In the genomic region with DNA sequence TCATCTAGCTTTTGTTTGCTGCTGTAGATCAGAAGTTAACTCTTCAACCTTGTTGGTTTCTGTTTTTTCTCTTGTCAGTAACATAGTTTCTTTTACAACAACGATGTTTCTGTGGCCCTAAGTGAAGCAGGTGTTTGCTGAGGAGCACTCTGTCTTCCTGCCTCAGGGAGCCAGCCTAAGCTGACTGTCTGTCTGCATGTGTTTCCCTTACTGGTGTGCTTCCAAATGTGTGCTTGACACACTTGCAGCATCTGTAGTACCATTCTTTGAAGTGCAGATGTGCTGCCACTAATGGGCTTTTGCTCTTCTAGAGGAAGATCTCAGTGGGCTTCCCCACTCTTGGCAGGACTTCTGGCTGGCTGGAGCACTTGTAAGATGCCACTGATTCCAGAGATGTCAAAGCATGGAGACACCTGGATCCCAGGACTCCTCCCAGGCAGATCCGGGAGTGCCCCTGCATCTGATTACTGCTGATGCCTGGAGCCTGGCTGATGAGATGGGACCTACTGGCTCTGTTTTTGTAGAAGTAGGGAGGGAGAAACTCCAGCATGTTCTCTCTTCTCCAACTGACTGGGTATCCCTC, we compare ENCODE assay signal across 17 mouse cellular contexts. TPM values are rescaled to one million over a fixed set of nuclear protein-coding genes. Genes with fewer than 3 reads are reported as not detected.
DNase-seq lines count a peak whose midpoint lies in the region; ATAC-seq and TF ChIP-seq lines count a peak whose summit lies in the region.
"Had no signal": no experiment of that assay in that cellular context is flagged by ENCODE, and none has a peak within 500 bp of the region (broad histone marks: within the 10 kb centered on the region; RNA-seq: fewer than 3 reads in every experiment).

No protein-coding gene starts in this region.

- peak; percentile 59 for DNase-seq in A20 (ENCODE audit: low read depth, low spot score)
- DNase-seq in thymus, adult 2 months, result peak; percentile 66
- no peak for DNase-seq in frontal cortex, postnatal 14 days (ENCODE audit: low spot score in 2 of 2)
- no peak for DNase-seq in frontal cortex, adult 2 months (ENCODE audit: extremely low spot score in 1 of 2, low spot score in 1 of 2)
- DNase-seq in heart, adult 9 months (ENCODE audit: low spot score in 2 of 2), result no peak
- DNase-seq: adrenal gland, postnatal 10 days; cerebellum, postnatal 36 days; heart, adult 18-20 months; kidney, adult 18-20 months; kidney, postnatal 36 days; lung, postnatal 14 days; right cerebral cortex, postnatal 25 days had no signal

- peak overlapping the region; percentile 68 for H3K27ac ChIP-seq in liver, embryonic 12.5 days
- H3K27ac ChIP-seq in thymus, adult 2 months (ENCODE audit: control insufficient read depth, insufficient read depth, low read length), result peak overlapping the region; percentile 85
- H3K27ac ChIP-seq: forebrain, embryonic 10.5 days; limb, embryonic 12.5 days; midbrain, embryonic 10.5 days had no signal

- H3K27me3 ChIP-seq in liver, embryonic 12.5 days (replicated peaks), result no peaks in the 10 kb centered on the region
- no peaks in the 10 kb centered on the region for H3K27me3 ChIP-seq in thymus, adult 2 months (ENCODE audit: control insufficient read depth, insufficient read depth, low read length)
- H3K27me3 ChIP-seq: limb, embryonic 12.5 days had no signal

- no peak for TF ChIP-seq POLR2A in thymus, adult 2 months (IDR thresholded peaks at IDR 0.05; ENCODE audit: control insufficient read depth, extremely low read depth, insufficient read depth, low read length, poor library complexity)

- TF ChIP-seq CTCF in thymus, adult 2 months (IDR thresholded peaks at IDR 0.05; ENCODE audit: borderline replicate concordance, control insufficient read depth, extremely low read depth, insufficient read depth, low read length, poor library complexity), result no peak

- peak; percentile 55 for ATAC-seq in CD4-positive, CD25-positive, alpha-beta regulatory T cell, adult 4 months
- ATAC-seq in liver, embryonic 12.5 days, result no peak

- no peaks in the 10 kb centered on the region for H3K9me3 ChIP-seq in liver, embryonic 12.5 days (replicated peaks)
- H3K9me3 ChIP-seq: forebrain, embryonic 10.5 days; limb, embryonic 12.5 days; midbrain, embryonic 10.5 days had no signal

- peaks cover 33% of the 10 kb centered on the region for H3K36me3 ChIP-seq in liver, embryonic 12.5 days
- peaks cover 25% of the 10 kb centered on the region for H3K36me3 ChIP-seq in thymus, adult 2 months (ENCODE audit: control insufficient read depth, insufficient read depth, low read length)

- 29% methylated on average over 2 of the region's 2 CpGs for WGBS in liver, embryonic 12.5 days (ENCODE audit: insufficient replicate concordance)
- 42% methylated on average over 2 of the region's 2 CpGs for WGBS in thymus, adult 2 months

- H3K9ac ChIP-seq in liver, embryonic 12.5 days, result peak overlapping the region; percentile 12; the same call in 1 of the 2 replicates
- H3K9ac ChIP-seq: limb, embryonic 12.5 days had no signal

- peaks cover 92% of the 10 kb centered on the region for H3K4me1 ChIP-seq in liver, embryonic 12.5 days
- peaks cover 21% of the 10 kb centered on the region for H3K4me1 ChIP-seq in thymus, adult 2 months (replicated peaks; ENCODE audit: control insufficient read depth, insufficient read depth, low read length)

- no peak overlapping the region for H3K4me3 ChIP-seq in liver, embryonic 12.5 days
- no peak overlapping the region for H3K4me3 ChIP-seq in thymus, adult 2 months (ENCODE audit: control insufficient read depth, insufficient read depth, low read length)
- H3K4me3 ChIP-seq: forebrain, embryonic 10.5 days; limb, embryonic 12.5 days; midbrain, embryonic 10.5 days had no signal

- H3K4me2 ChIP-seq in liver, embryonic 12.5 days, result peak overlapping the region; percentile 39
- H3K4me2 ChIP-seq: limb, embryonic 12.5 days had no signal

RNA-seq across cellular contexts. Expression of gene Ugcg, which starts 16.8 kb away (rescaled TPM):
- polyA plus RNA-seq in CD4-positive, CD25-positive, alpha-beta regulatory T cell, adult 4 months (2017; shearing (Covaris generic)), result 10 to 100 TPM; 15.4 to 28.8 TPM
- 14.2 and 14.4 TPM in 2 replicates for polyA plus RNA-seq in liver, embryonic 12.5 days (2016; fragmentation: Nextera tagmentation; extraction: Ambion mirVana)
- polyA plus RNA-seq in thymus, adult 2 months (2012; rRNA removed), result 47.0 and 84.3 TPM in 2 replicates
- polyA plus RNA-seq in frontal cortex, adult 2 months (2012; rRNA removed), result 63.7 TPM in 2 replicates

Comparison
In these comparisons a context has a peak if more than half of its experiments do, and no peak if none do; other contexts are left out.
1. DNase-seq: peak in A20 (single experiment) and thymus, adult 2 months (single experiment); none in frontal cortex, postnatal 14 days (0 of 2), frontal cortex, adult 2 months (0 of 2) and heart, adult 9 months (0 of 2).